Mouse (Mus musculus) lung, postnatal 0 days (tissue): ENCODE measurements at regions not wholly inside any gene's neighbourhood (a gene's known extent, or its start where the extent isn't known, plus 50 kb on each side); places are given as distances from the start of the nearest gene placed in this dataset.

Experiments
- ATAC-seq: fragments of 200-750 bp; cut with Nextera tagmentation; 2 replicates; pipeline ENCODE4 v1.8.0; 2017; ENCODE audit warnings: moderate library complexity
- DNase-seq: peaks from one replicate; pipeline ENCODE4 v3.0.0-alpha.2; 2016; ENCODE audit warnings: low spot score
- H3K27ac ChIP-seq: fragments of 300-500 bp; sonication (generic); 2 replicates; pipeline ENCODE4 v1.5.1; 2014; ENCODE audit warnings: antibody characterized with exemption, mild to moderate bottlenecking, low read length, mixed read lengths
- H3K27me3 ChIP-seq: fragments of 300-500 bp; sonication (generic); replicated peaks from 2 replicates; pipeline ENCODE4 v1.6.1; 2014; ENCODE audit warnings: low read length, mixed read lengths; ENCODE audit not compliant: insufficient read depth
- H3K36me3 ChIP-seq: fragments of 300-500 bp; sonication (generic); 2 replicates; pipeline ENCODE4 v1.6.1; 2014; ENCODE audit warnings: low read length, mixed read lengths; ENCODE audit not compliant: insufficient read depth
- H3K4me1 ChIP-seq: fragments of 300-500 bp; sonication (generic); 2 replicates; pipeline ENCODE4 v1.6.1; 2014; ENCODE audit warnings: antibody characterized with exemption, low read depth, low read length, mixed read lengths; ENCODE audit not compliant: insufficient read depth
- H3K4me2 ChIP-seq: fragments of 300-500 bp; sonication (generic); replicated peaks from 2 replicates; pipeline ENCODE4 v1.6.1; 2014; ENCODE audit warnings: low read depth, mild to moderate bottlenecking, low read length, moderate library complexity, mixed read lengths
- H3K4me3 ChIP-seq: fragments of 300-500 bp; sonication (generic); 2 replicates; pipeline ENCODE4 v1.5.1; 2014; ENCODE audit warnings: low read depth, low read length
- H3K9ac ChIP-seq: fragments of 300-500 bp; sonication (generic); replicated peaks from 2 replicates; pipeline ENCODE4 v1.6.1; 2014; ENCODE audit warnings: low read depth, mild to moderate bottlenecking
- H3K9me3 ChIP-seq: fragments of 300-500 bp; sonication (generic); 2 replicates; pipeline ENCODE4 v1.6.1; 2016; ENCODE audit warnings: low read length, mixed read lengths
- CTCF ChIP-seq: IDR thresholded peaks from 2 replicates; pipeline ENCODE4 v1.5.1; 2016; ENCODE audit warnings: antibody characterized with exemption, mild to moderate bottlenecking
- EP300 ChIP-seq: IDR thresholded peaks from 2 replicates; pipeline ENCODE4 v1.6.1; 2016; ENCODE audit warnings: antibody characterized with exemption, mild to moderate bottlenecking, control low read depth
- WGBS: fragments of 180-500 bp; shearing (Covaris S2); extraction: QIAGEN DNeasy Blood & Tissue Kit; methylation state at CpG from one replicate; pipeline ENCODE4 v1.1.7; 2014; 5-methylcytosine and 5-hydroxymethylcytosine counted together

GRCm38 (mm10) chr19:26068553-26068952 is 396.3 kb downstream of the Dmrt2 start:
- no peaks in the 10 kb centered on the region for H3K36me3 ChIP-seq
- 55% methylated on average over 2 of the region's 2 CpGs for WGBS
- no peaks in the 10 kb centered on the region for H3K9me3 ChIP-seq
- H3K9ac ChIP-seq, result no peak overlapping the region
- TF ChIP-seq CTCF (no peak), EP300 (no peak)
- H3K4me3 ChIP-seq, result no peak overlapping the region
- no peak overlapping the region for H3K27ac ChIP-seq
- no peak for DNase-seq
- no peaks in the 10 kb centered on the region for H3K27me3 ChIP-seq
- no peak for ATAC-seq
- no peaks in the 10 kb centered on the region for H3K4me1 ChIP-seq
- H3K4me2 ChIP-seq, result no peak overlapping the region

- no peak overlapping the region for H3K4me3 ChIP-seq
- no peak overlapping the region for H3K27ac ChIP-seq
- no peak overlapping the region for H3K4me2 ChIP-seq
- H3K9ac ChIP-seq, result no peak overlapping the region
- DNase-seq (no peak), ATAC-seq (no peak)
- H3K4me1 ChIP-seq, result no peaks in the 10 kb centered on the region
- H3K9me3 ChIP-seq, result no peaks in the 10 kb centered on the region
- no peaks in the 10 kb centered on the region for H3K36me3 ChIP-seq
- WGBS, result 87% methylated on average over 3 of the region's 3 CpGs
- no peak for TF ChIP-seq EP300
- TF ChIP-seq CTCF, result peak; percentile 22; the same call in 1 of the 2 replicates
- no peaks in the 10 kb centered on the region for H3K27me3 ChIP-seq
Measured at GRCm38 (mm10) chr19:26069908-26070307, 397.7 kb downstream of the Dmrt2 start.

- H3K27ac ChIP-seq, result no peak overlapping the region
- H3K9ac ChIP-seq, result no peak overlapping the region
- ATAC-seq (no peak), DNase-seq (no peak)
- no peak overlapping the region for H3K4me3 ChIP-seq
- no peaks in the 10 kb centered on the region for H3K36me3 ChIP-seq
- no peaks in the 10 kb centered on the region for H3K4me1 ChIP-seq
- WGBS, result 63% methylated on average over 3 of the region's 3 CpGs
- no peaks in the 10 kb centered on the region for H3K27me3 ChIP-seq
- no peak for TF ChIP-seq EP300
- no peak for TF ChIP-seq CTCF
- no peaks in the 10 kb centered on the region for H3K9me3 ChIP-seq
- no peak overlapping the region for H3K4me2 ChIP-seq
Measured at GRCm38 (mm10) chr19:26088318-26088717, 416.1 kb downstream of the Dmrt2 start.

- Histone ChIP-seq H3K4me1 (no peaks in the 10 kb centered on the region), H3K27me3 (no peaks in the 10 kb centered on the region), H3K9me3 (no peaks in the 10 kb centered on the region), H3K27ac (no peak overlapping the region), H3K4me3 (no peak overlapping the region), H3K9ac (no peak overlapping the region), H3K4me2 (no peak overlapping the region), H3K36me3 (no peaks in the 10 kb centered on the region)
- no peak for ATAC-seq
- no peak for DNase-seq
- WGBS, result 53% methylated on average over 8 of the region's 8 CpGs
- TF ChIP-seq CTCF (no peak), EP300 (no peak)
Measured at GRCm38 (mm10) chr19:26091386-26091785, 419.2 kb downstream of the Dmrt2 start.

DNA sequence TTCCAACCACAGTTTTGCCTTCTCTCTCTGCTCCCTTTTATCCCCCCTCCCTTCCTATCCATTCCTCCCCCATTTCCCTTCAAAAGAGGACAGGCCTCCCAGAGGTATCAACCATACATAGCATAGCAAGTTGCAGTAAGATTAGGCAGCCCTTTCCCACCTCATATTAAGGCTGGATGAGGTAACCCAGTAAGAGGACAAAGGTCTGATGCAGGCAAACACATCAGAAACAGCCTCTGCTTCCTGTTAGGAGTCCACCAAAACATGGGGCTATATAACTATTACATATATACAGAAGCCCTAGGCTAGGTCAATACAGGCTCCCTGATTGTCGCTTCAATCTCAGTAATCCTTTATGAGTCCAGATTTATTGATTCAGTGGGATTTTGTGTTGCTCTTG is 421.6 kb downstream of the Dmrt2 start:
- Histone ChIP-seq H3K36me3 (no peaks in the 10 kb centered on the region), H3K27ac (no peak overlapping the region), H3K9me3 (no peaks in the 10 kb centered on the region), H3K27me3 (no peaks in the 10 kb centered on the region), H3K4me1 (no peaks in the 10 kb centered on the region), H3K4me2 (no peak overlapping the region), H3K9ac (no peak overlapping the region), H3K4me3 (no peak overlapping the region)
- no peak for ATAC-seq
- no peak for DNase-seq
- WGBS, result 90% methylated on average over 1 of the region's 1 CpGs
- no peak for TF ChIP-seq CTCF
- no peak for TF ChIP-seq EP300

- 79% methylated on average over 6 of the region's 6 CpGs for WGBS
- H3K9me3 ChIP-seq, result no peaks in the 10 kb centered on the region
Measured at GRCm38 (mm10) chr19:26114326-26114725, 442.1 kb downstream of the Dmrt2 start.

DNA sequence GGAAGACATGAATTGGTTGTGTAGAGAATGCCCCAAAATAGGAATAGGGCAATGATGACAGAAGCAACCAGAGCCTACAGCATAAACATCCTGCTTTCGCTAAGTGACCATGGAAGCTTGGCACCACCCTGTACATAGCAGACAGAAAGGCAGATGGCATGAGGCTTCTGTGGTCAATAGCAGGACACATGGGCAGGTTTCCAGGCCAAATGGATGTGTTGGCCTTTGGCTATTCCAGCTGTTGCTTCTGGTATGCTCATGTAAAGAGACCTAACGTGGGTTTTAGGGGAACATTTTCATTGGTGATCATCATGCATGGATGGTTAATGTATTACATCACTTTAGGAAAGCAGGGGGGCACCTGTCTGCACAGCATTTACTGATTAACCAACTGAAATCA is 456.2 kb downstream of the Dmrt2 start:
- H3K27ac ChIP-seq, result no peak overlapping the region
- no peak for TF ChIP-seq EP300
- TF ChIP-seq CTCF, result no peak
- H3K9ac ChIP-seq, result no peak overlapping the region
- no peaks in the 10 kb centered on the region for H3K27me3 ChIP-seq
- H3K4me3 ChIP-seq, result no peak overlapping the region
- no peak overlapping the region for H3K4me2 ChIP-seq
- no peaks in the 10 kb centered on the region for H3K4me1 ChIP-seq
- no peaks in the 10 kb centered on the region for H3K36me3 ChIP-seq
- no peak for DNase-seq
- ATAC-seq, result no peak
- H3K9me3 ChIP-seq, result no peaks in the 10 kb centered on the region
- 43% methylated on average over 2 of the region's 2 CpGs for WGBS

More at GRCm38 (mm10) chr19:26114326-26114725, 442.1 kb downstream of the Dmrt2 start:
- Histone ChIP-seq H3K4me2 (no peak overlapping the region), H3K36me3 (no peaks in the 10 kb centered on the region), H3K9ac (no peak overlapping the region), H3K4me3 (no peak overlapping the region), H3K27ac (no peak overlapping the region), H3K4me1 (no peaks in the 10 kb centered on the region), H3K27me3 (no peaks in the 10 kb centered on the region)
- ATAC-seq (no peak), DNase-seq (no peak)
- TF ChIP-seq EP300 (no peak), CTCF (no peak)
